Mouse (Mus musculus) A20 (cell line): ENCODE measurements at regions not wholly inside any gene's neighbourhood (a gene's known extent, or its start where the extent isn't known, plus 50 kb on each side); places are given as distances from the start of the nearest gene placed in this dataset.

ENCODE experiments used
- DNase-seq: peaks from one replicate; pipeline ENCODE4 v3.0.0-alpha.2; 2011; ENCODE audit warnings: low read depth, low spot score

GRCm38 (mm10) chr3:21218936-21219335 is 852.0 kb upstream of the Agtr1b start:
- DNase-seq: no peak

- DNase-seq: no peak
These were observed 835.3 kb upstream of the Tbl1xr1 start for GRCm38 (mm10) chr3:21241184-21241583.

- no peak for DNase-seq
These were observed 820.2 kb upstream of the Tbl1xr1 start for GRCm38 (mm10) chr3:21256129-21256760.

GRCm38 (mm10) chr3:21263317-21263716 is 813.1 kb upstream of the Tbl1xr1 start:
- no peak for DNase-seq

GRCm38 (mm10) chr3:21265491-21265890 is 811.0 kb upstream of the Tbl1xr1 start:
- DNase-seq: no peak

GRCm38 (mm10) chr3:21268429-21269129 is 807.9 kb upstream of the Tbl1xr1 start:
- DNase-seq: no peak

- DNase-seq: no peak
These were observed 807.4 kb upstream of the Tbl1xr1 start for GRCm38 (mm10) chr3:21269130-21269440.

- no peak for DNase-seq
These were observed 805.7 kb upstream of the Tbl1xr1 start for GRCm38 (mm10) chr3:21270788-21271187.

- no peak for DNase-seq
These were observed 804.2 kb upstream of the Tbl1xr1 start for GRCm38 (mm10) chr3:21272219-21272618.

- no peak for DNase-seq
These were observed 783.7 kb upstream of the Tbl1xr1 start for GRCm38 (mm10) chr3:21292774-21293173.

GRCm38 (mm10) chr3:21293308-21293707 is 783.1 kb upstream of the Tbl1xr1 start:
- DNase-seq: no peak

- DNase-seq: no peak
These were observed 781.7 kb upstream of the Tbl1xr1 start for GRCm38 (mm10) chr3:21294776-21295175.

- no peak for DNase-seq
These were observed 779.8 kb upstream of the Tbl1xr1 start for GRCm38 (mm10) chr3:21296581-21297110.

GRCm38 (mm10) chr3:21325329-21325896 is 751.0 kb upstream of the Tbl1xr1 start:
- DNase-seq: no peak

- no peak for DNase-seq
These were observed 734.5 kb upstream of the Tbl1xr1 start for GRCm38 (mm10) chr3:21341916-21342315.

GRCm38 (mm10) chr3:21343095-21343494 is 733.4 kb upstream of the Tbl1xr1 start:
- DNase-seq: no peak

GRCm38 (mm10) chr3:21349421-21349820 is 727.0 kb upstream of the Tbl1xr1 start:
- no peak for DNase-seq

GRCm38 (mm10) chr3:21356150-21356549 is 720.3 kb upstream of the Tbl1xr1 start:
- no peak for DNase-seq

- DNase-seq: no peak
These were observed 719.4 kb upstream of the Tbl1xr1 start for GRCm38 (mm10) chr3:21356831-21357712.

GRCm38 (mm10) chr3:21358068-21358467 is 718.4 kb upstream of the Tbl1xr1 start:
- DNase-seq: no peak

- DNase-seq: no peak
These were observed 715.4 kb upstream of the Tbl1xr1 start for GRCm38 (mm10) chr3:21361069-21361468.

GRCm38 (mm10) chr3:21379816-21380215 is 696.6 kb upstream of the Tbl1xr1 start:
- DNase-seq: no peak
